In genomic region chr2:165951432-165952068, GRCm38 (mm10) we compare ENCODE assay signal across 10 mouse cellular contexts. TPM values are rescaled to one million over a fixed set of nuclear protein-coding genes. Genes with fewer than 3 reads are reported as not detected.
DNase-seq lines count a peak whose midpoint lies in the region; ATAC-seq and TF ChIP-seq lines count a peak whose summit lies in the region.
"Had no signal": no experiment of that assay in that cellular context is flagged by ENCODE, and none has a peak within 500 bp of the region (broad histone marks: within the 10 kb centered on the region; RNA-seq: fewer than 3 reads in every experiment).

No protein-coding gene starts in this region.

- no peaks in the 10 kb centered on the region for H3K27me3 ChIP-seq in lung, postnatal 0 days (replicated peaks; ENCODE audit: insufficient read depth, low read length)

- no peak overlapping the region for H3K9ac ChIP-seq in lung, postnatal 0 days (replicated peaks; ENCODE audit: low read depth)

- H3K4me2 ChIP-seq in lung, postnatal 0 days (replicated peaks; ENCODE audit: low read depth, low read length), result no peak overlapping the region

- WGBS in lung, postnatal 0 days, result 47% methylated on average over 12 of the region's 12 CpGs

- TF ChIP-seq EP300 in lung, postnatal 0 days (IDR thresholded peaks at IDR 0.05), result no peak

- no peaks in the 10 kb centered on the region for H3K36me3 ChIP-seq in lung, postnatal 0 days (ENCODE audit: insufficient read depth, low read length)

- no peaks in the 10 kb centered on the region for H3K9me3 ChIP-seq in lung, postnatal 0 days (ENCODE audit: low read length)

- peak; percentile 23 to 47 for DNase-seq in cerebellum, postnatal 10 days
- no peak for DNase-seq in cerebellum, adult 18-20 months
- DNase-seq in lung, postnatal 10 days, result peak; percentile 40
- no peak for DNase-seq in lung, postnatal 0 days (ENCODE audit: low spot score)
- DNase-seq in brain, adult 2 months (ENCODE audit: low read depth, low spot score), result peak; percentile 25
- DNase-seq in right cerebral cortex, postnatal 14 days, result peak; percentile 36
- no peak for DNase-seq in embryo, embryonic 11 days
- no peak for DNase-seq in cerebellum, adult 11-12 months
- DNase-seq: B cell, adult 2 months had no signal

- H3K27ac ChIP-seq in lung, postnatal 0 days (ENCODE audit: low read length), result no peak overlapping the region

- ATAC-seq in lung, postnatal 0 days, result no peak
- ATAC-seq: activated CD4-positive, CD25-positive, alpha-beta regulatory T cell, adult 4 months had no signal

- no peak for TF ChIP-seq CTCF in lung, postnatal 0 days (IDR thresholded peaks at IDR 0.05)

- no peak overlapping the region for H3K4me3 ChIP-seq in lung, postnatal 0 days (ENCODE audit: low read depth, low read length)

- no peaks in the 10 kb centered on the region for H3K4me1 ChIP-seq in lung, postnatal 0 days (ENCODE audit: insufficient read depth, low read depth, low read length)

RNA-seq across cellular contexts. Expression of gene Ncoa3, which starts 40.9 kb away (rescaled TPM):
- polyA plus RNA-seq in lung, postnatal 0 days (2015; fragmentation: Nextera tagmentation; extraction: Ambion mirVana), result 8.5 and 10.4 TPM in 2 replicates

RNA-seq across cellular contexts. Expression of gene Zmynd8, which starts 52.7 kb away (rescaled TPM):
- 30.7 and 32.1 TPM in 2 replicates for polyA plus RNA-seq in lung, postnatal 0 days (2015; fragmentation: Nextera tagmentation; extraction: Ambion mirVana)

Comparison
In these comparisons a context has a peak if more than half of its experiments do, and no peak if none do; other contexts are left out.
1. DNase-seq: peak in cerebellum, postnatal 10 days (2 of 2), lung, postnatal 10 days (single experiment), brain, adult 2 months (single experiment) and right cerebral cortex, postnatal 14 days (single experiment); none in cerebellum, adult 18-20 months (0 of 2), lung, postnatal 0 days (single experiment), embryo, embryonic 11 days (single experiment) and cerebellum, adult 11-12 months (single experiment).